Mouse (Mus musculus): Measurements from ENCODE around the gene Pik3r1.

Gene Pik3r1

GRCm38 (mm10) chr13:101709788-101710187, 58.2 kb downstream of the Pik3r1 start:
- WGBS, result 55% methylated on average over 3 of the region's 3 CpGs

GRCm38 (mm10) chr13:101707226-101707625, 60.8 kb downstream of the Pik3r1 start:
- WGBS, result 85% methylated on average over 9 of the region's 9 CpGs

- 62% methylated on average over 7 of the region's 7 CpGs for whole genome bisulfite sequencing
Measured at GRCm38 (mm10) chr13:101706426-101706825, 61.6 kb downstream of the Pik3r1 start.

- WGBS, result 85% methylated on average over 14 of the region's 14 CpGs
Measured at GRCm38 (mm10) chr13:101702096-101702775, 65.8 kb downstream of the Pik3r1 start.

GRCm38 (mm10) chr13:101701632-101702031, 66.4 kb downstream of the Pik3r1 start:
- 93% methylated on average over 8 of the region's 8 CpGs for WGBS

- WGBS, result 53% methylated on average over 5 of the region's 5 CpGs
Measured at GRCm38 (mm10) chr13:101699742-101700141, 68.3 kb downstream of the Pik3r1 start.

- WGBS, result 66% methylated on average over 5 of the region's 5 CpGs
Measured at GRCm38 (mm10) chr13:101697966-101698365, 70.1 kb downstream of the Pik3r1 start.

GRCm38 (mm10) chr13:101697461-101697860, 70.6 kb downstream of the Pik3r1 start:
- WGBS, result 76% methylated on average over 5 of the region's 5 CpGs

GRCm38 (mm10) chr13:101696827-101697226, 71.2 kb downstream of the Pik3r1 start:
- 54% methylated on average over 7 of the region's 7 CpGs for WGBS

- WGBS, result 36% methylated on average over 3 of the region's 3 CpGs
Measured at GRCm38 (mm10) chr13:101696316-101696715, 71.7 kb downstream of the Pik3r1 start.

GRCm38 (mm10) chr13:101695876-101696275, 72.1 kb downstream of the Pik3r1 start:
- WGBS, result 2% methylated on average over 7 of the region's 7 CpGs

- WGBS, result 3% methylated on average over 48 of the region's 48 CpGs
Measured at GRCm38 (mm10) chr13:101694496-101695251, 73.3 kb downstream of the Pik3r1 start.

- WGBS, result 2% methylated on average over 12 of the region's 12 CpGs
Measured at GRCm38 (mm10) chr13:101693967-101694495, 74.0 kb downstream of the Pik3r1 start.

- 34% methylated on average over 7 of the region's 7 CpGs for WGBS
Measured at GRCm38 (mm10) chr13:101692866-101693691, 74.9 kb downstream of the Pik3r1 start.

- 28% methylated on average over 17 of the region's 17 CpGs for WGBS
Measured at GRCm38 (mm10) chr13:101692239-101692784, 75.7 kb downstream of the Pik3r1 start.

GRCm38 (mm10) chr13:101691669-101692068, 76.3 kb downstream of the Pik3r1 start:
- WGBS, result 15% methylated on average over 6 of the region's 6 CpGs

GRCm38 (mm10) chr13:101690911-101691655, 76.9 kb downstream of the Pik3r1 start:
- WGBS, result 11% methylated on average over 10 of the region's 10 CpGs

GRCm38 (mm10) chr13:101690167-101690566, 77.8 kb downstream of the Pik3r1 start:
- WGBS, result 13% methylated on average over 6 of the region's 6 CpGs

GRCm38 (mm10) chr13:101686256-101686655, 81.8 kb downstream of the Pik3r1 start:
- WGBS, result 78% methylated on average over 13 of the region's 13 CpGs

GRCm38 (mm10) chr13:101684706-101685105, 83.3 kb downstream of the Pik3r1 start:
- WGBS, result 73% methylated on average over 14 of the region's 14 CpGs

- WGBS, result 74% methylated on average over 4 of the region's 4 CpGs
Measured at GRCm38 (mm10) chr13:101682378-101682777, 85.6 kb downstream of the Pik3r1 start.
